Mouse (Mus musculus) megakaryocyte, adult 5-6 weeks (primary cell): ENCODE results near the gene Tex14. TPM values are rescaled to one million over a fixed set of nuclear protein-coding genes. Genes with fewer than 3 reads are reported as not detected.
A peak's percentile ranks its signal among the peaks of the same experiment; 100 is the strongest.

ENCODE experiments used
- ATAC-seq: 2 replicates; pipeline ENCODE4 v1.8.0; 2016; ENCODE audit warnings: mild to moderate bottlenecking, inconsistent platforms; ENCODE audit not compliant: poor library complexity, severe bottlenecking
- total RNA-seq, 2 experiments: library from RNA; stranded (forward) in 1 of 2; stranded (reverse) in 1 of 2; fragments of 153-499, 151-499 nt in 1 of 2; fragments of 221-1000, 200-1000 nt in 1 of 2; gene quantifications; 2 replicates each; pipeline versions ENCODE4 v1.2.3 to v1.2.4; 2015 to 2017

Gene Tex14
- total RNA-seq, 2 experiments from 2014 or later, result 0.13 to 0.15 TPM

GRCm38 (mm10) chr11:87555106-87555703 lies 150.3 kb downstream of the Tex14 start:
- ATAC-seq, result no peak

GRCm38 (mm10) chr11:87561208-87561607 lies 156.3 kb downstream of the Tex14 start:
- no peak for ATAC-seq

GRCm38 (mm10) chr11:87566501-87566900 lies 161.6 kb downstream of the Tex14 start, which contains the start of gene Gm11492:
Gene Gm11492, plus strand, starts transcription at chr11:87566653.
- ATAC-seq, result no peak

DNA sequence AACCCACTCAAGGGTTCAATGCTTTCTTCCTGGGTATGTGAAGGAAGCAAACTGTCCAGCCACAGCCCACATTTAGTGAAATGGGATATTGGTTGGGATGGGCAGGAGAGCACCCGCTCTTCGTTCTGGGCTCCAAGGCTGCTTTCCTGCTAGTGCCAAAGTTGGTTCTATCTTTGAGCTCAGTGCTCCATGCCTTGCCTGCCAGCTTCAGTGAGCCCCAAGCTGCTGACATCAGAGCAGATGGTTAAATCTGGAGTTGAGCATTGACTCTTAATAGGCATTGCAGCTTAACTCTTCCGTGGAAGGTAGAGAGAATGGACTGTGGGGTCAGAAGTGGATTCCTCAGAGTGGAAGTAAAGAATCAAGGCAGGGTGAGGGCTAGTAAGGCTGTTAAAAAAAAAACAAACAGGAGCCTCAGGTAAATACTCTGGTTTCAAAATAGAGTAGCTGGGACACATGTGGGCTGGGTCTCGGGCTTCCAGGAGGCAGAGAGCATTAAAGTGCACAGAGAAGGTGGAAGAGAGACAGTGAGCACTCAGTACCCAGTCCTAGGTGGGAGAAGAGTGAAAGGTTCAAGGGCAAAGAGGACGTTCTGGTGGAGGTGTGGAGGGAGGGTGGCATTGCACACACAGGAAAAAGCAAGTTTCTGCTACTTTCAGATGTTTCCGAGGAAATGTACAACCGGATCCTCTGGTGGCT lies 163.5 kb downstream of the Tex14 start, which contains the start of gene Sept4:
Sept4 (plus strand) TSS at position 649 of the 699 bp plus-strand sequence.
- ATAC-seq, result no peak

DNA sequence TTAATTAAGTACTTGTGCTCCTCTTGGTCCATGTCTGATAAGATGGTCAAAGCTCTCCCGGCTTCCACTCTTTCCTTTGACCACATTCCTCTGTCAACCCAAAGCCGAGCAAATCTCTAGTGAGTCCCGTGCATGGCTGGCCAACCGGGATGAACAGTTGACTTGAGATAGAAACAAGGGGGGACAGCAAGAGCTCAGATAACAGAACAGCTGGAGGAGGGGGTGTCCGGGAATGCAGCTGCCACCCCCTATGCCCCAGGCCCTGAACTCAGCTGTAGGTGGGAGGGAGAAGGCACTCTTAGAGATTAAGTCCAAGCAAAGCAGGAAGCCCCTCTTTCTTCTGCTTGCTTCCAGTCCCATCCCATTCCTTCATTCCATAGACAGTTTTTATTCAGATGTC lies 165.9 kb downstream of the Tex14 start:
- no peak for ATAC-seq

- ATAC-seq, result no peak
Measured at GRCm38 (mm10) chr11:87571361-87571950, 166.6 kb downstream of the Tex14 start.

- no peak for ATAC-seq
Measured at GRCm38 (mm10) chr11:87573751-87574150, 168.9 kb downstream of the Tex14 start.

GRCm38 (mm10) chr11:87574520-87575180 lies 169.8 kb downstream of the Tex14 start:
- ATAC-seq, result no peak

- no peak for ATAC-seq
Measured at GRCm38 (mm10) chr11:87577601-87578248, 172.9 kb downstream of the Tex14 start.

DNA sequence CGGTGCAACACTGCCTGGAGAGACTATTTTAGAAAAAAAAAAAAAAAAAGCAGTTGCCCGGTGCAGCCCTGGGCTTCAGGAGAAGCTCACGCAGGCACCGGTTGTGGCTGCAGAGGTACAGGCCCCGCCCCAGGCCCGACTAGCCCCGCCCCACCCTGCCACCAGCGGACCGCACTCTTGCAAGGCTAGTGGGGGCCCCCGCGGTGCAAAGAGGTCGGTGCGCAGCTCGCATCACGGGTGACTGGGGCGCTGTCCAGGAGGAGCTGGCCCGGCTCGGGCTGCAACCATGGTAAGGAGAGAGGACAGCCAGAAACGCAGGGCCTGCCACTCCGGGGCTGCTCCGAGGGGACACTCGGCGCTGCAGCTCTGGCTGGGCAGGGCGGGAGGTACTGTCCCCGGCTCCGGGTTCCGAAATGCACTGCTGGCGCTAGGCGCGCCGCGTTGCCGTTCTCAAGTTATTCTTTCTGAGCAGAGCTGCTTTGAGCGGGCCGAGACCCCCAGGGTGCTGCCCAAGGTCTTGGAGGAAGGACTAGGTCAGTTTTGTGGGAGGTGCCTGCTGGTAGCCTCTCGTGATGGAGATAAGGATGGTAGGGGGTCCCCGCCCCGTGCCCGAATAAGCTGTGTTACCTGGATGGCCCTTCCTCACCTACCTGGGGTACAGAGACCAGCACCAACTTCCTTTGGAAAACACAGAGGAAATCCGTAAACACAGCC lies 173.5 kb downstream of the Tex14 start:
- peak; percentile 85 for ATAC-seq

DNA sequence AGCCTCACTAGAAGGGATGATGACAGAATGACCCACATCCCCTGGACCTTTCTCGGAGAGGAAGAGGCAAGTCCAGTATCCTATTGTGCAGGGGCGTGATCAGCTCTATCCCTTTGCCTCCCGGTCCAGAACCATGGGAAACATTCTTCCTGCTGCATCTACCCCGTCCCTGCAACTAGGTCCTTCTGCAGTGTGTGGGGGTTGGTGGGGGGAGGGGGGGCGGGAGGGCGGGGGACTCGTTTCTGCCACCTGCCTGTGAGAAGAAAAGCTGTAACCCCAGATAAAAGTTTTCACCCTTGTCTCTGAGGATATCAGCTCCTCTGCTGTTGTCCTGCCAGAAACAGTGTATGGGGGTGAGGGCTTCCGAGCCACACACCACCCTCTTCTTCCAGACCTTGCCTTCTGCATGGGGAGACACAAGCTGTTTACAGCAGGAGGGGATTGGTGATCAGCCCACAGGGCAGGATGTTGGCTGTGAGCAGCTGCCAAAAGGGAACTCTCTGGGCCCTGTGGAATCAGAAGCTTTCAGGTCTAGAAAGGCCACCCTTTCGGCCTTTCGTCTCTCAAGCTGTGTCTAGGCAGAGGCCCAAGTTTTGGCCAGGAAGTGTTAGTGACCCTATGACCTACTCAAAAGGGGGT lies 174.2 kb downstream of the Tex14 start:
- ATAC-seq, result no peak

DNA sequence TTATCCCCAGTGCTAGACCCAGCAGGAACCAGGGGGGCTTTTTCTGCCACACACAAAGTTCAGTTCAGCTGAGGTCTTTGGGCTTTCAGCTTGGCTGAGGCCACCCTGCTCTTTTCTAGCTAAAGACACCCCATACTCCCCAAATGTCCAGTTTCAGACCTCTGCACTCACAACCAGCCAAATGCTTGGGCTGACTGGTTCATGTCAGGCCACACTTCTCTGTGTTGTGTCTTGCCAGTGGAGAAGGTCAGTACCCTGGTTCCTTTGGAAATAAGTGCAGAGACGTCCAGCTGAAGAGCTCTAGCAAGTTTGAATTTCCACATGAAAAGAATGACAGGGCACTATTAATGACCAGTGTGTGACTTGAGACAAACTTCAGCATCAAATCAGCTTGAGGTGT lies 174.8 kb downstream of the Tex14 start:
- ATAC-seq, result no peak

DNA sequence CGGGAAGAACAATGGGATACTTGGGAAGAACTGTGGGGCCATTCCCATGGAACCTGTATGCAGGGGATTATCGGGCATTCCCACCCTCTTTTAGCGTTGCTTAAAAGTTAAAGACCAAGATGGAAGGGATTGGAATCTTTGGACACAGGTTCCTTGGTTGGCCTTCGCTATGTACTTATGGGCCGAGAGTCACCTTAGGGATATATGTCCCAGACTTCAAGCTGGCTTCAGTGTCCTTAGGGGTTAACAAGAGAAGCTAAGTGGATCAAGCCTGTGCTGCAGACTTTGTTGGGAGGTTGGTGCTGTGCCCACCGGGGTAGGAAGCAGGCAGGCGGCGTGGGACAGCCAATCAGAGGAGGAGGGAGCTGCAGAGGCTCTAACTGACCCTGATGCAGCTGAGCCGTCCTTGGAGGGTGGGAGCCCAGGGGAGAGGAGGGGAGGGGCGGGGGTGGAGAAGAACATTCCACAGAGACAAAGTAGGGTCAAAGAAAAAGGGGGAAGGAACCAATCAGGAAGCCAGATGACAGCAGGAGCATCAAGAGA lies 175.7 kb downstream of the Tex14 start:
- ATAC-seq, result no peak

GRCm38 (mm10) chr11:87581161-87581865 lies 176.4 kb downstream of the Tex14 start:
- ATAC-seq, result no peak

GRCm38 (mm10) chr11:87581933-87582710 lies 177.3 kb downstream of the Tex14 start:
- no peak for ATAC-seq

DNA sequence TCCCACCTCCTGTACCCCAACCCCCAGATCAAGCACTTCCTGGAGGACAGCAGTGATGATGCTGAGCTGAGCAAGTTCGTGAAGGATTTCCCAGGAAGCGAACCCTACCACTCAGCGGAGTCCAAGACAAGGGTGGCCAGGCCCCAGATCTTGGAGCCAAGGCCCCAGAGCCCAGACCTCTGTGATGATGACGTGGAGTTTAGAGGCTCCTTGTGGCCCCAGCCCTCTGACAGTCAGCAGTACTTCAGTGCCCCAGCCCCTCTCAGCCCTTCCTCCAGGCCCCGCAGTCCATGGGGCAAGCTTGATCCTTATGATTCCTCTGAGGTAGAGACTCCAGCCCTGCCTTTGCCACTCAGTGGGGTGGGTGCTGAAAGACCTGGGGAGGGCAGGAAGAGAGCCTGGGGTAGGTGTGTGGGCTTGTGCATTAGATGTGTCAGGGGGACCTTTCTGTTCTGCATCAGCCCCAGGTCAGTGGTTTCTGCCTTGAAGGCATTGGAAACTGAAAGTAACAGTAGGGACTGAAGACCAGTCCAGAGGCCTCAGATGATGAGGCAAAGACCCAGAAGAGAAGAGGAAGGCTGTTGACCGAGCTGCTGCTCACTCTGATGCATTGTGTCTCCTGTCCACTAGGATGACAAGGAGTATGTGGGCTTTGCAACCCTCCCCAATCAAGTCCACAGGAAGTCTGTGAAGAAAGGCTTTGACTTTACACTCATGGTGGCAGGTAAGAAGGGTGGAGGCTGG lies 178.6 kb downstream of the Tex14 start:
- peak; percentile 52 for ATAC-seq

DNA sequence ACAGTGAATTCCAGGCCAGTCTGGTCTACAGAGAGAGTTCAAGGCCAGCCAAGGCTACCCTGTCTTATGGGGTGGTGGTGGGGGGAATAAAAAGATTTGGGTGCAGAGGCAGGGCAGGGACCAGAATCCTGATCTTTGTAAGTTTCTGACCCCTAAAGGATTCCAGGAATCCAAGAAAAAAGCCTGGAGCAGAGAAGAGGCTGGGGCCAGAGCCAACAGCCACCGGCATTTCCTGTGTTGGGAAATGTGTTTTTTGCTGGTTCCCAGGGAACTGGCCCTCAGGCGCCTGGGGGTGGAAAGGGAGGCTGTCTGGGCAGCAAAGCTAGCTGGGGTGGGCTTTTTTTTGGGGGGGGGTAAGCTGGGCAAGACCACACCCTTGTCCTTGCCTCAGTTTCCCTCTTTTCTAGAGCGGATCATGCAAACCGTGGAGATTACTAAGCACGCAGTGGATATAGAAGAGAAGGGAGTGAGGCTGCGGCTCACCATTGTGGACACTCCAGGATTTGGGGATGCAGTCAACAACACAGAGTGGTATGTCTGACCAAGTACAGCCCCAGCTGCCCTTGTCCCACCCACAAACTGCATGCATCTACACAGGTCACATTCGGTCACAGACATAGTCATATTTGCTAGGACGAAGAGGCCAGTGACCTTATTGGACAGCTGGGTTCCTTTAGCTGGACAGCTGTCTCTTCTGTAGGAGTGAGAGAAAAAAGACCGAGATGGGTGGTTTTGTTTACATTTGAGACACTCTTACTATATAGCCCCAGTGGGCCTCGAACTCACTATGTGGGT lies 180.0 kb downstream of the Tex14 start:
- ATAC-seq, result no peak
